Mouse (Mus musculus) adrenal gland, adult 18-20 months (tissue): ENCODE results near the gene Akt3. TPM values are rescaled to one million over a fixed set of nuclear protein-coding genes. Genes with fewer than 3 reads are reported as not detected.

Source experiments
- DNase-seq, 2 experiments: peaks; one replicate each; pipeline ENCODE4 v3.0.0; 2021 to 2022; ENCODE audit warnings: low spot score in 2 of 2
- total RNA-seq, 2 experiments: library from RNA; stranded (reverse); gene quantifications; 1 replicate in 1 of 2; 2 replicates in 1 of 2; pipeline ENCODE4 v1.2.3; 2021

The Akt3 gene
- total RNA-seq, 2 experiments from 2014 or later = 23.3 to 26.4 TPM

- no peak for DNase-seq
These were observed 244.7 kb downstream of the Akt3 start for GRCm38 (mm10) chr1:177013313-177013712.

GRCm38 (mm10) chr1:177012774-177013173 is 245.2 kb downstream of the Akt3 start:
- DNase-seq = no peak

- no peak for DNase-seq
These were observed 246.3 kb downstream of the Akt3 start for GRCm38 (mm10) chr1:177011688-177012087.

GRCm38 (mm10) chr1:177010607-177011302 is 247.2 kb downstream of the Akt3 start:
- no peak for DNase-seq

GRCm38 (mm10) chr1:177010041-177010440 is 248.0 kb downstream of the Akt3 start:
- DNase-seq = no peak

- no peak for DNase-seq
These were observed 249.2 kb downstream of the Akt3 start for GRCm38 (mm10) chr1:177008777-177009176.

GRCm38 (mm10) chr1:177007405-177007804 is 250.6 kb downstream of the Akt3 start:
- DNase-seq = no peak

- no peak for DNase-seq
These were observed 253.8 kb downstream of the Akt3 start for GRCm38 (mm10) chr1:177004041-177004741.

- DNase-seq = no peak
These were observed 255.1 kb downstream of the Akt3 start for GRCm38 (mm10) chr1:177002951-177003350.

- DNase-seq = no peak
These were observed 259.0 kb downstream of the Akt3 start for GRCm38 (mm10) chr1:176999011-176999410.

- no peak for DNase-seq
These were observed 260.0 kb downstream of the Akt3 start for GRCm38 (mm10) chr1:176997711-176998689.

GRCm38 (mm10) chr1:176997254-176997653 is 260.7 kb downstream of the Akt3 start:
- no peak for DNase-seq

- DNase-seq = no peak
These were observed 261.3 kb downstream of the Akt3 start for GRCm38 (mm10) chr1:176996630-176997201.

- no peak for DNase-seq
These were observed 261.8 kb downstream of the Akt3 start for GRCm38 (mm10) chr1:176996166-176996565.

GRCm38 (mm10) chr1:176995419-176995775 is 262.6 kb downstream of the Akt3 start:
- no peak for DNase-seq

GRCm38 (mm10) chr1:176994707-176995418 is 263.1 kb downstream of the Akt3 start:
- DNase-seq = no peak

GRCm38 (mm10) chr1:176994087-176994486 is 263.9 kb downstream of the Akt3 start:
- no peak for DNase-seq

- no peak for DNase-seq
These were observed 264.6 kb downstream of the Akt3 start for GRCm38 (mm10) chr1:176993141-176994010.

GRCm38 (mm10) chr1:176992517-176992916 is 265.5 kb downstream of the Akt3 start:
- DNase-seq = no peak

- no peak for DNase-seq
These were observed 266.5 kb downstream of the Akt3 start for GRCm38 (mm10) chr1:176991473-176991872.
